Mouse (Mus musculus) mouse trophoblast stem cell (cell line): ENCODE results near the gene Olfr543.

ENCODE experiments used
- in situ Hi-C, 2 experiments: fragments of 300-500 bp; cut with MseI, MboI; formaldehyde crosslinking; loops; 2 replicates in 1 of 2; 3 replicates in 1 of 2; pipeline ENCODE4 v1.15.1; 2025

Gene Olfr543

DNA sequence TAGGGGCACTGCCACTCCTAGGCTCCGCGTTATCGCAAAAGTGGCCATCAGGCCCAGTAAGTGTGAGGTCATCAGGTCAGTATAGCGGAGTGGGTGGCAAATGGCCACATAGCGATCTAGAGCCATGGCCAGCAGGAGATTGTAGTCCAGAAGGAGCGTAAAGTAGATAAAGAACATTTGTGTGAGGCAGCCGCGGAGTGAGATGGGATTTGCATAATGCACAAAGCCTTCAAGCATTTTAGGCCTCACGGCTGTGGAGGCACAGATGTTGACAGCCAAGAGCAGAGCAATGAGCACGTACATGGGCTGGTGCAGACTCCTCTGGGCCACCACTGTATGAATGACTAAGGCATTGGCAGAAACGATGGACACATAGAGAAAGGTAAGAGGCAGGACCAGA lies 4.1 kb downstream of the Olfr543 start:
- in situ Hi-C loops, result no loop called here

GRCm38 (mm10) chr7:102476601-102477000 lies 4.9 kb downstream of the Olfr543 start:
- in situ Hi-C loops, result no loop called here

DNA sequence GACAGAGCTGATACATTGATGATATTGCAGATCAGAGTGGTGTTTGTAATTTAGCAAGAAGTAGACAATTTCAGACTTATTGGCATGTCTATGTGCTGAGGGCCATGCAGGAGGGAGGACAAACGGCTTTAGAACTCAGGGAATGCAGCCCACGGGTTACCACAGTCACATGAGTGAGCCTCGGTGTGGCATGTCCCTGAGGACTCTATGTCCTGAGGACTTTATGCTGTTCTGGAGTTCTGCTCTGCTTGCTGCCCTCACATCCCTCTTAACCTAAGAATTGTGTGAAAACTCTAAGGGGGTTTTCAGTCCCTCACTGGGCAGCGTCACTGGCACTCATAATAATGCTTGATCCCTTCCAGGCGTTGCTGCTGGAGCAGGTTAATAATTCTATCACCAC lies 8.8 kb downstream of the Olfr543 start:
- in situ Hi-C loops, result no loop called here

- in situ Hi-C loops, result no loop called here
Measured at GRCm38 (mm10) chr7:102467566-102467965, 13.9 kb downstream of the Olfr543 start.

- in situ Hi-C loops, result no loop called here
Measured at GRCm38 (mm10) chr7:102458618-102459380, 22.7 kb downstream of the Olfr543 start.

GRCm38 (mm10) chr7:102446438-102446837 lies 35.0 kb downstream of the Olfr543 start:
- in situ Hi-C loops, result no loop called here

- in situ Hi-C loops, result no loop called here
Measured at GRCm38 (mm10) chr7:102444301-102444700, 37.2 kb downstream of the Olfr543 start.

DNA sequence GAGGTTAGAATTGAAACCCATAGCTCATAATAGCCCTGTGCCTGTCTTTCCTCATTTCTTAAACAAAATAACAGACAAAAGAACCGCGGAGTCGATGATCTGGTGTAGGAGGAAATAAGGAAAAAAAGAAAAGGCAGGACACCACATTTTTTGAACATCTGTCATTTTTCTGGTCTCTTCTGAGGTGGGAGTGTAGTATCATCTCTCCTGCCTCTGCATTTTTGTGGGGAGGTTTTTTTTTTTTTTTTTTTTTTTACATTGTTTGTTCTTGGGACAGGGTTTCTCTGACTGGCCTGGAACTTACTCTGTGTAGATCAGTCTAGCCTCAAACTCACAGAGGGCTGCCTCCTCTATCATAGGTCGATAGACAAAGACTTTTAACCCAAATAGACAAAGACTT lies 39.0 kb downstream of the Olfr543 start:
- in situ Hi-C loops, result no loop called here

- in situ Hi-C loops, result no loop called here
Measured at GRCm38 (mm10) chr7:102441657-102442391, 39.7 kb downstream of the Olfr543 start, which contains the start of gene Rrm1. TSS of gene Rrm1 (plus strand) at chr7:102441695.

DNA sequence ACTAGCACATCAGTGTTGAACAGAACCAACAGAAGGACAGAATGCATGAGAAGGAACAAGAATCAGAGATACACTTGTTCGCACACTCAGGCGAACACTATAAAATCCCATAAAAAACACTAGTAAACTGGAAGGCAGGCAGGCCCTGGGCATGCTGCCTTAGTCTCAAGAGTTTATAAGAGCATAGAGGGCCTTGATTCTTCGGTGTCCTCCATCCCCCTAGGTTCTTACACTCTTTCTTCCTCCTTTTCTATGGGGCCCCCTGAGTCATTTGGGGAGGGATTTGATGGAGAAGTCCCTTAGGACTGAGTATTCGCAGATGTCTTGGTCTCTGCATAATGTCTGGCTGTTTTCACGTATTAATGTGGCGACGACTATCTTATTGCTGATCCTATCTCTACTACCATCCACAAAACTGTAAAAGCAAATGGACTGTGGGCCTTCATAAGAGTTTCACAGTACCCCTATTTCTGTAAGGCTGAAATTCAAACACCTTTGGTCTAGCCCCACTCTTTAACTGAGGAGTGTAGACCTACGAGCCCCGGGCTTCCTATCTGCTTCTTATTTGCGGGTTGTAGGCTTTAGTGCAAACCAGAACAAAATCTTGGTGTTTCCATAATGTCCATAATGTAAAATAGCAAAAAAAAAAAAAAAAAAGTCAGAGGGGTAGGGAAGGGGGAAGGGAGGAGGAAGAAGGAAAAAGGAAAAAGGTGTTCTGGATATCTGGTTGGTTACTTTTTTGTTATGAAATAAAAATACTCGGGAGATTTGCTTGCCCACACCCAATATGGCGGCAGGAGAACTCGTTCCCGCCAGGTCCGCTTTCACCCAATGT lies 40.4 kb downstream of the Olfr543 start:
- in situ Hi-C loops, result no loop called here

DNA sequence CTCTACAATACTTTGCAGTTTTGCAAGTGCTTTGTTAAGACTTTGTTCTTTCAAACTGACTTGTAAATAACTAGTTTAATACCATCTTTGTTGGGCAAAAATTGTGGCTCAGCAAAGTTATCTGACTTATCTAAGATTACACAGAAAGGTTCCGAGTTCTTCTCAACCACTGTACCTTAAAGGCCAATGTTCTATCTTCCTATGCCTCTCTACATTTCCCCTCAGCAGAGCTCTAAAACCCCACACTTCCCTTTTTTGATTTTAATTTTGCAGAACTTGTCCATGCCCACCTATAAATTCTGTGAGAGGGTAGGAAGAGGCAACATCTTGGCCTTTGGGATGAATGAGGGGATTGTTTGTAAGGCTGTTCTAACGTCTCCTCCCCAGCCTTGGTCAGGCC lies 47.1 kb downstream of the Olfr543 start:
- in situ Hi-C loops, result no loop called here
